Mouse (Mus musculus) frontal cortex, postnatal 10 days (tissue): ENCODE measurements around the gene Mki67.
"Not testable (repeated sequence)": the region's sequence is repeated elsewhere in the genome, so short reads cannot be mapped to it uniquely, and the experiment has no call there.

Experiments used
- DNase-seq, 2 experiments: peaks; one replicate each; pipeline ENCODE4 v3.0.0; 2022; ENCODE audit warnings: low spot score in 2 of 2, mixed read lengths in 1 of 2

The Mki67 gene

DNA sequence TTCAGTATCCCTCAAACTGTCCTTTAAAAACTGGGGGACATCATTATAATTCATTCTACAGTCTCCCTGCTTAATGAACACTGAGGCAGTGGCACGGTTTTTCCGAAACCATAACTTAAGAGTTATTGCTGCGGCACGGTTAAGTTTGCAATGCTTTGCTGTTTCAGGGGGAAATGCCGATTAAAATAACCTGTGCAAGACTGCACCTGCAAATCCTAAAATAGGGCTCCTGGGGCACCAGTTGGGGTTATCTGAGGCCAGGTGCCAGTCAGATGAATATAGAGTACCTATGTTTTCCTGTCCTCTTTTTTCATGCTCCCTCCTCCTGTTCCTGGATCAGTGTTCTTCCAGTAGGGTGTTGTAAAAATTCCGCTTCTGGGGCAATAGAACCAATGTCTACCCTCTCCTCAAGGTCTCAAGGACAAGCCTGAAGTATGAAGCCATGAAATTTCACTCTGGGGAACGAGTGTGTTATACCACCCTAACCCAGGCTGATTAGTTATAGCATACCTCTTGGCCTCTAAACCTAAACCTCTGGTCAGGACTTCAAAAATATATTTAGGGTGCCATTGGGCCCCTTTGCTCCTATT is 902 bp upstream of the Mki67 start:
- no peak for DNase-seq

- DNase-seq, result peak; percentile 77 to 86
These were observed 300 bp upstream of the Mki67 start for GRCm38 (mm10) chr7:135716445-135716877.

- no peak for DNase-seq
These were observed 995 bp downstream of the Mki67 start for GRCm38 (mm10) chr7:135715166-135715565.

DNA sequence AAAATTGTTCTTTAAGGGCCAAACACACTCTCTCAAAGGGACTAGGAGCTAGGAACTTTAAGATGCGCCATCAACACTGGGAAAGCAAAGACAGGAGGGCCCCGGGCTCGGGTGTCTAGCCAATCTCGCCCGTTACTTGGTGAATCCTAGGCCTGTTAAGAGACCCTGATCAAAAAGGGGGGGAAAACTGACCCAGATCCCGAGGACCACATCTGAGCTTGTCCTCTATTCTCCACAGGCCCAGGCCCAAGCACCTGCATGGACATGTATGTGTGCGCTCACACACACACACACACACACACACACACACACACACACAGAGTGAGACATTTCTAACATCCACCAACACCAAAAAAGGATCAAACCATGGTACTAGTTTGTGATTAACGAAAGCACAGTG is 2.8 kb downstream of the Mki67 start:
- DNase-seq, result no peak

- no peak for DNase-seq
These were observed 3.6 kb downstream of the Mki67 start for GRCm38 (mm10) chr7:135712534-135712933.

DNA sequence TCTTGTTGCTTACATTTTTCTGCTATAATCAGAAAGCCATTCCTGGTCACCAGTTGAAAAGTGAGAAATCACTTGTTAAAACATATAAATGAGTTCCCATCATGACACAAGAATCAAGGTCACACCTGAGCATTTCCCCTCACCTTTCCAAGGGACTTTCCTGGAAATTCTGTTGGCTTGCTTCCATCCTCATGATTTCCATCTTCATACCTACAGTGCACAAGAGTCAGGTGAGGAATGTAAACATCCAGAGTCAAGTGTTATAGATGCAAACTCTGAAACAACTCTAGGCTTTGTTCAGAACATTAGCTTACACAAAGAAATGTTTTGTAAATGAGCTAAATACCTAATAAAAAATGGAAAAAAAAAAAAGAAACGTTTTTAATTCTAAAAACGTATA is 5.5 kb downstream of the Mki67 start:
- DNase-seq, result no peak

- no peak for DNase-seq
These were observed 10.4 kb downstream of the Mki67 start for GRCm38 (mm10) chr7:135705753-135706152.

GRCm38 (mm10) chr7:135705083-135705482 is 11.1 kb downstream of the Mki67 start:
- no peak for DNase-seq

GRCm38 (mm10) chr7:135704251-135704650 is 11.9 kb downstream of the Mki67 start:
- DNase-seq, result no peak

- DNase-seq, result no peak
These were observed 12.5 kb downstream of the Mki67 start for GRCm38 (mm10) chr7:135703600-135704148.

DNA sequence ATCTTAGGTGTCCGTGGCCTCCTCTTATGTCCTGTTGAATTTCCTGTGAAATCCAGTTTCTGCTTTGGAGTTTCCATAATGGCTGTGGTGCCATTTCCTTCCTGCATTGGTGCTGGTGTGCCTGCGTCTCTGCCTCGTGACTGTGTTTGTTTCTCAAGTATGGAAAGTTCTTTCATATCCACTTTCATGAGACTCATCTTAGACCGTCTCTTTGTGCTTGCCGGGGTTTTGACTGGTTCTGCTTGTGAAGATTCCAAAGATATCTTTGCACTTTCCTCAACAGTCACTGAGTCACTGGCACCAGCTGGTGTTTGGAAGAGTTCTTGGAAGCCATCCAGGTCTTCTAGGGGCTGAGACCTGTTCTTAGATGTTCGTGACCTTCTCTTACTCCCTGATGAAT is 16.8 kb downstream of the Mki67 start:
- DNase-seq, result not testable (repeated sequence)

GRCm38 (mm10) chr7:135698362-135698761 is 17.8 kb downstream of the Mki67 start:
- no peak for DNase-seq

- DNase-seq, result not testable (repeated sequence)
These were observed 19.0 kb downstream of the Mki67 start for GRCm38 (mm10) chr7:135697021-135697740.

DNA sequence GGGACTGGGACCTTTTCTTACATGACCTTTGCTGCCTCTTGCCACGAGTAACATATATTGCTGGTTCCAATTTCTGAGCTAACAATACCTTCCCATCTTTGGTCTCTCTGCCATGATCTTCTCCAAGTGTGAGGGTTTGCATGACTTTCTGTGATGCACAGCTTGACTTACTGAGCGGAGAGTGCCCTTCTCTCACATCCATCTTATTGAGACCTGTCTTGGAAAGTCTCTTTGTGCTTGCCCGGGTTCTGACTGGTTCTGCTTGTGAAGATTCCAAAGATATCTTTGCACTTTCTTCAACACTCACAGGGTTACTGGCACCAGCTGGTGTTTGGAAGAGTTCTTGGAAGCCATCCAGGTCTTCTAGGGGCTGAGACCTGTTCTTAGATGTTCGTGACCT is 20.0 kb downstream of the Mki67 start:
- no peak for DNase-seq

DNA sequence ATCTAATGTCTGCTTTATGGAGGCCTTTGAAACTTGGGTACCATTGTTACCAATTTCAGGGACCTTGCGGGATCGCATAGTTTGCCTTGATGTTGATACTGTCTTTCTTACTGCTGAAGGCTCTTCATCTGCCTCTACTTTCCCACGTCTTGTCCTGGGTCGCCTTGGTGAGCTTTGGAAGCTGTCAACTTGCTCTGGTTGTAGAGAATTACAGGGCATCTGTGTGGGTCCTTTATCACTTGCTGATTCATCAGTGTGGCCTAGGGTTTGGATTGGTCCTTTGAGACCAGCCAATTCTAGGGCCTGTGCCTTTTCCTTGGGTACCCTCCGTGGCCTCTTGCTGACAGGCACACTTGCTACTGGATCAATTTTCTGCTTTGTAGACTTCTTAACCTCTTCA is 21.4 kb downstream of the Mki67 start:
- DNase-seq, result no peak

- no peak for DNase-seq
These were observed 22.0 kb downstream of the Mki67 start for GRCm38 (mm10) chr7:135694130-135694529.

DNA sequence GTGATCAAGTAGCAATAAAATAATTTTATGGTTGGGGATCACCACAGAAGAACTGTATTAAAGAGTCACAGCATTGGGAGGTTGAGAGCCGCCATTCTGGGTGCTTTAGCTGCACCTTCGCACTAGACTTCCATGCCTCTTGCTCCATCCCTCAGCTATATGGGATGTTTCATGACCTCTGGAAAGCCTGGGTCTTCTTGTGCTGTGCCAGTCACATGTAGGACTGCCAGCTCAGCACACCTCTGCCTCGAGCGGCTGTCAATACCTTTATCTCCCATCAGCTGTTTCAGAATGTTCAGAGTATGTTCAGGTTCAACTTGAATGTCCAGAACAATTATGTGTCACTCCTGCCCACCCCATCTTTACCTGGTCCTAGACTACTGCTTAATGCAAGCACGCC is 24.2 kb downstream of the Mki67 start:
- no peak for DNase-seq

- no peak for DNase-seq
These were observed 26.8 kb downstream of the Mki67 start for GRCm38 (mm10) chr7:135689396-135689795.

DNA sequence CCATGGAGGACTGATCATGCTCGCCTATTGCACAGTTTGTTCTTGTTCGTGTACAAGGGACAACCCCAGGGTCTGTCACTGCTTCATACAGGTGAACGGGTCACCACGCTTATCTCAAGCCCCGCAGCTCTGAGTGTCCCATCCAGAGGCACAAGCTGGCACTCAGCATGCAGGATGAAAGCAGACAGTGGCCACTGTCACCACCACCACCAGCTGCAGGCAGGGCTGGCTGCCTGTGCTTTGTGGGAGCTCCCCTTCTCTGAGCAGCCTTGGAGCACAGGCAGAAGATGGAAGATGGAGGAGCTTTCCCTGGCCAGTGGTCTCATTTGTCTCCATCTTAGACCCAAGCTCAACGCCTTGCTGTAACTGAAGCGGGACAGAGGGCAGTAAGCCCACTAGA is 31.2 kb downstream of the Mki67 start:
- no peak for DNase-seq

DNA sequence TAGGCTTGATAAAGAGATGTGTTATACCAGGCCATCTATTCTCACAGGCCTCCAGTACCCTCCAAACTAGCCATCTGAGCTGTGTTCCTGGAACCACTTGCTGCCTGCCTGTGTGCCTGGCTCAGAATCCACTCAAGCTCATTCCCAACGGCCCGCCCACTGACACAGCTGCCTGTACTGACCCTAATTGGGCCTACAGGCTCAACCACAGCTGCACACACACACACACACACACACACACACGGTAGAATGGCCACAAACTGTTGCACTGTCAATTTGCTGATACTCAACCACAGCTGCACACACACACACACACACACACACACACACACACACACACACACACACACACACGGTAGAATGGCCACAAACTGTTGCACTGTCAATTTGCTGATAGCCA is 32.1 kb downstream of the Mki67 start:
- DNase-seq, result not testable (repeated sequence)

- peak in 1 of 2 experiments; percentile 46 for DNase-seq
These were observed 35.8 kb downstream of the Mki67 start for GRCm38 (mm10) chr7:135680334-135680733.

DNA sequence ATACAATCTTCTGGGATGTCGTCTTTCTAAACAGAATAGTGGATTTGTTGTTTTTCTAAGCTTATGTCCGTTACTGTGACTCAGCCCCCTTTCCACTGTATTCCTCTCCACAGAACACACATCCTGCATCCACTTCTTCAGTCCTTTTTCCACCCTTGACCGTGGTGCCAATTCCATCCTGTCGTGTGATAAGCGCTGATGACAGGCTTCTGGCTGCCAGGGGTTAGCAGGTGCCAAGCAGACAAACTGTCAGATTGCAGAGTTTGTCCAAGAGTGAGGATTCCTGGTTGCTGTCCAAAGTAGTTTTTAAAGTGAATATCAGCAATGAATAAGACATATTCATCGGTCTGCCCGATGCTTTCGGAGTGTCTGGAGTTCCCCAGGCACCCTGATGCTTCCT is 39.4 kb downstream of the Mki67 start:
- no peak for DNase-seq

- DNase-seq, result no peak
These were observed 42.6 kb downstream of the Mki67 start for GRCm38 (mm10) chr7:135673576-135673975.
